Comparison of ENCODE assay signal across 15 mouse cellular contexts in the genomic region with DNA sequence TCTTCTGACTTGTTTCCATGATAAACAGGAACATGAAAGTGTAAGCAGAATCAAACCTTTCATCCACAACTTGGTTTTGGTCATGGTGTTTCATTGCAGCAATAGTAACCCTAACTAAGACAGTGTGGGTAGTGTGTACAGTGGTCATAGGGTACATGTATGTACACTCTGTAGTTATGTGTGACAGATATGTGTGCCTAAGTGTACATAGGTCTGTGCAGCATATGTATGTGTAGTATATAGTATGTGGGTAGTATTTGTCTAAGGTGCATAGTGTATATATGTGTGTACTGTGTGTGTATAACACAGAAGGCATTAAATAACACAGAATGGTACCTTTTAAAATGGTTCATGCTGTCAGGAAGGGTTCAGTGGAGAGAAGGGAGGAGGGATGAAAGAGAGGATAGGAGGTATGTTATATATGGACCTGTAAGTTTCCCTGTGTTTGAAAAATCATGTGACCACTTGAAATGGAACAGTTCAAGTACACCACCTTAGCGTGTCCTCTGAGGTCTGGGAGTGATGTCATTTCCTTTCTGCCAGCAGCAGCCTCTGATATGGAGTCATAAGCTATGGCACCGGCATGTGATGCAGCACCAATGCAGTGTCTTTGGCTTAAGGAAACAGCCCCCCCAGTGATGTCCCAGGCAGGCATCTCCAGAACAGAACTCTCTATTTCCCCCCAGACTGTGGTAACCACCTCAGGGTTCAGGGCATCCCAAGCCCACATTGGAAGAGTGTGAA. TPM values are rescaled to one million over a fixed set of nuclear protein-coding genes. Genes with fewer than 3 reads are reported as not detected.
DNase-seq lines count a peak whose midpoint lies in the region; ATAC-seq and TF ChIP-seq lines count a peak whose summit lies in the region.
"Had no signal": no experiment of that assay in that cellular context is flagged by ENCODE, and none has a peak within 500 bp of the region (broad histone marks: within the 10 kb centered on the region; RNA-seq: fewer than 3 reads in every experiment).

No protein-coding gene starts in this region.

- H3K79me2 ChIP-seq in CH12.LX (replicated peaks; ENCODE audit: control insufficient read depth, extremely low read depth, insufficient read depth, poor library complexity, severe bottlenecking): no peaks in the 10 kb centered on the region

- in situ Hi-C loops in CH12.LX (cut with MboI; ENCODE audit: low pct_ligation_motif_present, low pct_unique_long_range_greater_than_20kb, low sequenced_read_pairs): no loop called here

- no peak for TF ChIP-seq EP300 in CH12.LX (IDR thresholded peaks at IDR 0.05; ENCODE audit: low read length)

- no peak overlapping the region for H3K4me3 ChIP-seq in midbrain, embryonic 11.5 days (ENCODE audit: low read depth, low read length)
- no peak overlapping the region for H3K4me3 ChIP-seq in midbrain, embryonic 16.5 days (ENCODE audit: low read depth, low read length)
- no peak overlapping the region for H3K4me3 ChIP-seq in CH12.LX (replicated peaks in 1 of 3; ENCODE audit: low read depth in 2 of 3, low read length in 2 of 3, poor library complexity in 1 of 3)
- H3K4me3 ChIP-seq in cerebellum, adult 2 months (replicated peaks; ENCODE audit: insufficient read depth, low read depth, low read length): no peak overlapping the region
- H3K4me3 ChIP-seq: left cerebral cortex, adult 2 months; limb, embryonic 12.5 days; liver, embryonic 15.5 days; myocyte had no signal

- dilution Hi-C loops in CH12.LX (cut with MboI; ENCODE audit: extremely low pct_ligation_motif_present, extremely low pct_unique_long_range_greater_than_20kb, low sequenced_read_pairs): no loop called here

- no peak for TF ChIP-seq CTCF in CH12.LX (conservative IDR thresholded peaks at IDR 0.05 in 1 of 2, IDR thresholded peaks at IDR 0.05 in 1 of 2; ENCODE audit: low read depth in 2 of 2, low read length in 2 of 2)
- no peak for TF ChIP-seq CTCF in cerebellum, adult 2 months (IDR thresholded peaks at IDR 0.05; ENCODE audit: borderline replicate concordance, insufficient read depth, low read depth, low read length)

- H3K4me2 ChIP-seq in midbrain, embryonic 11.5 days: no peak overlapping the region
- no peak overlapping the region for H3K4me2 ChIP-seq in midbrain, embryonic 16.5 days (ENCODE audit: low read length)
- H3K4me2 ChIP-seq in CH12.LX (ENCODE audit: insufficient read depth, low read depth, poor library complexity, severe bottlenecking): no peak overlapping the region
- H3K4me2 ChIP-seq: limb, embryonic 12.5 days; liver, embryonic 15.5 days had no signal

- H3K27ac ChIP-seq in midbrain, embryonic 11.5 days (ENCODE audit: low read depth, low read length): no peak overlapping the region
- H3K27ac ChIP-seq in midbrain, embryonic 16.5 days (ENCODE audit: low read length): no peak overlapping the region
- H3K27ac ChIP-seq in CH12.LX (ENCODE audit: insufficient read depth, low read depth): no peak overlapping the region
- H3K27ac ChIP-seq in cerebellum, adult 2 months (ENCODE audit: insufficient read depth, low read length): no peak overlapping the region
- H3K27ac ChIP-seq: left cerebral cortex, adult 2 months; limb, embryonic 12.5 days; liver, embryonic 15.5 days had no signal

- 0 out of 2 replicates have a peak, but pooled peaks have one; percentile 14 for ATAC-seq in midbrain, embryonic 11.5 days (ENCODE audit: low FRiP score)
- ATAC-seq in midbrain, embryonic 16.5 days: no peak
- peak; percentile 32 for ATAC-seq in granulocyte monocyte progenitor cell, adult 5-6 weeks (replicated peaks; ENCODE audit: poor library complexity, severe bottlenecking)
- peak; percentile 35; the same call in 1 of the 2 replicates for ATAC-seq in monocyte, adult 5-6 weeks (replicated peaks; ENCODE audit: insufficient number of reproducible peaks, low FRiP score, low TSS enrichment, poor library complexity, severe bottlenecking)

- H3K9ac ChIP-seq in midbrain, embryonic 11.5 days (ENCODE audit: low read length): no peak overlapping the region
- no peak overlapping the region for H3K9ac ChIP-seq in midbrain, embryonic 16.5 days (ENCODE audit: low read depth, low read length)
- H3K9ac ChIP-seq in CH12.LX (ENCODE audit: insufficient read depth, low read depth): no peak overlapping the region
- H3K9ac ChIP-seq: limb, embryonic 12.5 days; liver, embryonic 15.5 days had no signal

- H3K27me3 ChIP-seq in midbrain, embryonic 11.5 days (ENCODE audit: control insufficient read depth, insufficient read depth, low read length): no peaks in the 10 kb centered on the region
- H3K27me3 ChIP-seq in midbrain, embryonic 16.5 days (ENCODE audit: control insufficient read depth, insufficient read depth, low read depth, low read length): no peaks in the 10 kb centered on the region
- H3K27me3 ChIP-seq in CH12.LX (replicated peaks): no peaks in the 10 kb centered on the region
- H3K27me3 ChIP-seq in cerebellum, adult 2 months (ENCODE audit: control insufficient read depth, insufficient read depth, low read length): no peaks in the 10 kb centered on the region
- H3K27me3 ChIP-seq: limb, embryonic 12.5 days; liver, embryonic 15.5 days had no signal

- no peaks in the 10 kb centered on the region for H3K4me1 ChIP-seq in midbrain, embryonic 11.5 days (ENCODE audit: control insufficient read depth, insufficient read depth, low read length)
- no peaks in the 10 kb centered on the region for H3K4me1 ChIP-seq in midbrain, embryonic 16.5 days (ENCODE audit: control insufficient read depth, insufficient read depth, low read length)
- peaks cover 6 to 19% of the 10 kb centered on the region in 2 experiments for H3K4me1 ChIP-seq in CH12.LX (ENCODE audit: control insufficient read depth in 1 of 2, insufficient read depth in 2 of 2)
- peaks cover 7% of the 10 kb centered on the region; the same call in 1 of the 2 replicates for H3K4me1 ChIP-seq in cerebellum, adult 2 months (ENCODE audit: control insufficient read depth, insufficient read depth, low read length)
- H3K4me1 ChIP-seq: liver, embryonic 15.5 days had no signal

- H3K36me3 ChIP-seq in midbrain, embryonic 11.5 days (ENCODE audit: control insufficient read depth, insufficient read depth, low read length): no peaks in the 10 kb centered on the region
- H3K36me3 ChIP-seq in midbrain, embryonic 16.5 days (ENCODE audit: control insufficient read depth, insufficient read depth, low read length): no peaks in the 10 kb centered on the region
- H3K36me3 ChIP-seq in CH12.LX (replicated peaks in 1 of 2; ENCODE audit: control insufficient read depth in 1 of 2, insufficient read depth in 1 of 2, low read length in 1 of 2): no peaks in the 10 kb centered on the region
- H3K36me3 ChIP-seq: limb, embryonic 12.5 days; liver, embryonic 15.5 days had no signal

- peak; percentile 28 for DNase-seq in midbrain, embryonic 11.5 days (ENCODE audit: low spot score, missing footprints)
- DNase-seq in CH12.LX (ENCODE audit: extremely low read depth): no peak
- DNase-seq in cerebellum, adult 2 months: no peak
- no peak for DNase-seq in spleen, postnatal 14 days (ENCODE audit: low spot score in 2 of 2)
- DNase-seq in layer of hippocampus, postnatal 14 days (ENCODE audit: low spot score in 2 of 2): no peak
- DNase-seq: cerebellum, adult 8-10 months; kidney, adult 9 months; lung, postnatal 36 days had no signal

- 83% methylated on average over 2 of the region's 2 CpGs for WGBS in midbrain, embryonic 11.5 days
- WGBS in midbrain, embryonic 16.5 days: 77% methylated on average over 2 of the region's 2 CpGs
- 95% methylated on average over 2 of the region's 2 CpGs for WGBS in cerebellum, adult 2 months

- no peaks in the 10 kb centered on the region for H3K9me3 ChIP-seq in midbrain, embryonic 11.5 days (ENCODE audit: control insufficient read depth, low read length)
- H3K9me3 ChIP-seq in midbrain, embryonic 16.5 days (replicated peaks; ENCODE audit: control insufficient read depth, low read length, poor library complexity, severe bottlenecking): no peaks in the 10 kb centered on the region
- peaks cover 2% of the 10 kb centered on the region for H3K9me3 ChIP-seq in CH12.LX (replicated peaks; ENCODE audit: low read length)
- H3K9me3 ChIP-seq: limb, embryonic 12.5 days; liver, embryonic 15.5 days had no signal

- no peak for TF ChIP-seq POLR2A in CH12.LX (IDR thresholded peaks at IDR 0.05; ENCODE audit: low read depth, low read length)
- TF ChIP-seq POLR2A in cerebellum, adult 2 months (IDR thresholded peaks at IDR 0.05; ENCODE audit: borderline replicate concordance, insufficient read depth, low read length): no peak

- no peak for TF ChIP-seq RAD21 in CH12.LX (IDR thresholded peaks at IDR 0.05; ENCODE audit: low read depth, low read length)

TF ChIP-seq in CH12.LX, 34 proteins besides CTCF, POLR2A, EP300 and RAD21:
- TF ChIP-seq GABPA (IDR thresholded peaks at IDR 0.05; ENCODE audit: insufficient replicate concordance, low read depth, low read length): no peak
- 0 out of 2 replicates have a peak, but pooled peaks have one; percentile 12 for TF ChIP-seq JUND (conservative IDR thresholded peaks at IDR 0.05; ENCODE audit: low read depth, low read length)
- TF ChIP-seq SIN3A (IDR thresholded peaks at IDR 0.05; ENCODE audit: low read length): no peak
- no peak for TF ChIP-seq MAFK (IDR thresholded peaks at IDR 0.05; ENCODE audit: insufficient replicate concordance, low read length)

RNA-seq across cellular contexts. Expression of a gene that starts 52.8 kb away (rescaled TPM):
- 1.8 and 2.5 TPM in 2 replicates for polyA plus RNA-seq in midbrain, embryonic 11.5 days (2014; fragmentation: Nextera tagmentation; extraction: Ambion mirVana)
- 3.9 and 4.5 TPM in 2 replicates for polyA plus RNA-seq in midbrain, embryonic 16.5 days (2015; fragmentation: Nextera tagmentation; extraction: Ambion mirVana)
- 33.1 and 38.1 TPM in 2 replicates for total RNA-seq in CH12.LX (2012; rRNA removed)
- 31.2 and 34.8 TPM in 2 replicates for total RNA-seq in CH12.LX (2014; rRNA removed)
- polyA plus RNA-seq in CH12.LX (2012; ENCODE audit: insufficient read length, low read depth): 48.7 and 61.1 TPM in 2 replicates
- 68.7 and 69.9 TPM in 2 replicates for total RNA-seq in granulocyte monocyte progenitor cell, adult 5-6 weeks (2014; fragmentation: Nextera tagmentation)
- total RNA-seq in granulocyte monocyte progenitor cell, adult 5-6 weeks (2017): 77.8 and 90.0 TPM in 2 replicates
- total RNA-seq in monocyte, adult 5-6 weeks (2017): 73.5 to 115 TPM (median 113 TPM) in 3 replicates
- 14.5 and 19.4 TPM in 2 replicates for polyA plus RNA-seq in cerebellum, adult 2 months (2012; rRNA removed)
- total RNA-seq in layer of hippocampus, postnatal 14 days (2021): 10 to 100 TPM; 60.7 to 67.4 TPM
